Mouse (Mus musculus): ENCODE results near the gene Rxfp2.

- no peak for TF ChIP-seq CTCF (IDR thresholded peaks at IDR 0.05; ENCODE audit: low read depth)
- no peak for TF ChIP-seq EP300 (IDR thresholded peaks at IDR 0.05; ENCODE audit: low read depth)
These were observed 13.1 kb upstream of the Rxfp2 start for GRCm38 (mm10) chr5:150005355-150005754.

Data from heart, postnatal 0 days (tissue).